Mouse (Mus musculus) CH12.LX (cell line): Measurements from ENCODE around the gene Pias1. TPM values are rescaled to one million over a fixed set of nuclear protein-coding genes. Genes with fewer than 3 reads are reported as not detected.

Source experiments
- DNase-seq: peaks from one replicate; pipeline ENCODE4 v3.0.0-alpha.2; 2013; ENCODE audit errors: extremely low read depth
- H3K27ac ChIP-seq: 2 replicates; pipeline ENCODE4 v1.5.1; 2012; ENCODE audit warnings: low read depth, mild to moderate bottlenecking, control low read depth, moderate library complexity; ENCODE audit not compliant: insufficient read depth
- H3K27me3 ChIP-seq: replicated peaks from 2 replicates; pipeline ENCODE3; 2012; ENCODE audit warnings: inconsistent platforms
- H3K36me3 ChIP-seq, 2 experiments: replicated peaks in 1 of 2; 2 replicates each; pipeline versions ENCODE3 to v1.6.1; 2012; ENCODE audit warnings: inconsistent platforms in 1 of 2, low read length in 1 of 2, mild to moderate bottlenecking in 1 of 2, mixed read lengths in 1 of 2, moderate library complexity in 1 of 2; ENCODE audit not compliant: control insufficient read depth in 1 of 2, insufficient read depth in 1 of 2
- H3K4me1 ChIP-seq, 2 experiments: 2 replicates each; pipeline ENCODE4 v1.6.1; 2012; ENCODE audit warnings: inconsistent platforms in 1 of 2, moderate library complexity in 1 of 2; ENCODE audit not compliant: insufficient read depth in 2 of 2, control insufficient read depth in 1 of 2
- H3K4me2 ChIP-seq: 2 replicates; pipeline ENCODE4 v1.6.1; 2012; ENCODE audit warnings: low read depth, mild to moderate bottlenecking, control low read depth; ENCODE audit not compliant: poor library complexity, insufficient read depth, severe bottlenecking
- H3K4me3 ChIP-seq, 3 experiments: fragments of 150-350 bp in 1 of 3; sonication (generic) in 1 of 3; replicated peaks in 1 of 3; 2 replicates each; pipeline versions ENCODE3 to v1.5.1; 2011 to 2012; ENCODE audit warnings: low read depth in 2 of 3, low read length in 2 of 3, mild to moderate bottlenecking in 2 of 3, moderate library complexity in 2 of 3, control low read depth in 1 of 3, improper control_type of control experiment in 1 of 3, inconsistent platforms in 1 of 3, mixed read lengths in 1 of 3; ENCODE audit not compliant: poor library complexity in 1 of 3
- H3K79me2 ChIP-seq: replicated peaks from 2 replicates; pipeline ENCODE4 v1.6.1; 2012; ENCODE audit warnings: mild to moderate bottlenecking, moderate library complexity; ENCODE audit not compliant: control insufficient read depth, poor library complexity, insufficient read depth, severe bottlenecking; ENCODE audit errors: extremely low read depth
- H3K9ac ChIP-seq: 2 replicates; pipeline ENCODE4 v1.6.1; 2012; ENCODE audit warnings: low read depth, mild to moderate bottlenecking, control low read depth, moderate library complexity; ENCODE audit not compliant: insufficient read depth
- H3K9me3 ChIP-seq: replicated peaks from 2 replicates; pipeline ENCODE3; 2012; ENCODE audit warnings: low read length, inconsistent platforms, mixed read lengths
- BHLHE40 ChIP-seq: IDR thresholded peaks from 2 replicates; pipeline ENCODE4 v1.6.1; 2011; ENCODE audit warnings: mild to moderate bottlenecking, low read depth, low read length, improper control_type of control experiment
- CHD1 ChIP-seq: IDR thresholded peaks from 2 replicates; pipeline ENCODE4 v1.6.1; 2012; ENCODE audit warnings: low read depth, low read length, improper control_type of control experiment, inconsistent platforms
- CHD2 ChIP-seq: IDR thresholded peaks from 2 replicates; pipeline ENCODE4 v1.6.1; 2011; ENCODE audit warnings: low read length, improper control_type of control experiment
- CTCF ChIP-seq, 2 experiments: IDR thresholded peaks in 1 of 2; conservative IDR thresholded peaks in 1 of 2; 2 replicates each; pipeline ENCODE4 v1.5.1; 2011 to 2012; ENCODE audit warnings: low read depth in 2 of 2, low read length in 2 of 2, improper control_type of control experiment in 1 of 2, inconsistent platforms in 1 of 2, mild to moderate bottlenecking in 1 of 2, moderate library complexity in 1 of 2
- E2F4 ChIP-seq: IDR thresholded peaks from 2 replicates; pipeline ENCODE4 v1.6.1; 2011; ENCODE audit warnings: low read depth, low read length, improper control_type of control experiment; ENCODE audit not compliant: insufficient replicate concordance
- ELF1 ChIP-seq: IDR thresholded peaks from 2 replicates; pipeline ENCODE4 v1.6.1; 2014; ENCODE audit warnings: low read depth, mild to moderate bottlenecking, inconsistent platforms, low read length, improper control_type of control experiment
- EP300 ChIP-seq: IDR thresholded peaks from 2 replicates; pipeline ENCODE4 v1.6.1; 2011; ENCODE audit warnings: low read length, improper control_type of control experiment
- ETS1 ChIP-seq: conservative IDR thresholded peaks from 2 replicates; pipeline ENCODE4 v1.6.1; 2012; ENCODE audit warnings: low read depth, mild to moderate bottlenecking, inconsistent platforms, low read length, improper control_type of control experiment, moderate library complexity
- GABPA ChIP-seq: IDR thresholded peaks from 2 replicates; pipeline ENCODE4 v1.6.1; 2012; ENCODE audit warnings: low read depth, low read length, improper control_type of control experiment, inconsistent platforms; ENCODE audit not compliant: insufficient replicate concordance
- HCFC1 ChIP-seq: IDR thresholded peaks from 2 replicates; pipeline ENCODE4 v1.6.1; 2012; ENCODE audit warnings: low read depth, mild to moderate bottlenecking, inconsistent platforms, low read length, improper control_type of control experiment
- IRF4 ChIP-seq: IDR thresholded peaks from 2 replicates; pipeline ENCODE4 v1.6.1; 2014; ENCODE audit warnings: low read depth, mild to moderate bottlenecking, inconsistent platforms, low read length, improper control_type of control experiment
- JUN ChIP-seq: IDR thresholded peaks from 2 replicates; pipeline ENCODE4 v1.6.1; 2011; ENCODE audit warnings: low read depth, mild to moderate bottlenecking, low read length, improper control_type of control experiment, moderate library complexity; ENCODE audit not compliant: insufficient read depth
- JUND ChIP-seq: conservative IDR thresholded peaks from 2 replicates; pipeline ENCODE4 v1.6.1; 2011; ENCODE audit warnings: low read depth, low read length, improper control_type of control experiment
- KAT2A ChIP-seq: IDR thresholded peaks from 2 replicates; pipeline ENCODE4 v1.6.1; 2012; ENCODE audit warnings: low read length, improper control_type of control experiment, inconsistent platforms; ENCODE audit not compliant: insufficient replicate concordance
- MAFK ChIP-seq: IDR thresholded peaks from 2 replicates; pipeline ENCODE4 v1.6.1; 2011; ENCODE audit warnings: low read length, improper control_type of control experiment; ENCODE audit not compliant: insufficient replicate concordance
- MAX ChIP-seq: IDR thresholded peaks from 2 replicates; pipeline ENCODE4 v1.6.1; 2011; ENCODE audit warnings: low read length, improper control_type of control experiment
- MAZ ChIP-seq: IDR thresholded peaks from 2 replicates; pipeline ENCODE4 v1.6.1; 2012; ENCODE audit warnings: low read depth, mild to moderate bottlenecking, inconsistent platforms, low read length, improper control_type of control experiment, moderate library complexity
- MEF2A ChIP-seq: IDR thresholded peaks from 2 replicates; pipeline ENCODE4 v1.6.1; 2014; ENCODE audit warnings: low read depth, mild to moderate bottlenecking, inconsistent platforms, low read length, improper control_type of control experiment, borderline replicate concordance
- MXI1 ChIP-seq: IDR thresholded peaks from 2 replicates; pipeline ENCODE4 v1.6.1; 2011; ENCODE audit warnings: mild to moderate bottlenecking, low read depth, low read length, improper control_type of control experiment
- MYC ChIP-seq: IDR thresholded peaks from 2 replicates; pipeline ENCODE4 v1.6.1; 2011; ENCODE audit warnings: low read depth, mild to moderate bottlenecking, improper control_type of control experiment, low read length
- NELFE ChIP-seq: IDR thresholded peaks from 2 replicates; pipeline ENCODE4 v1.6.1; 2011; ENCODE audit warnings: low read depth, low read length, improper control_type of control experiment
- NRF1 ChIP-seq: IDR thresholded peaks from 2 replicates; pipeline ENCODE4 v1.6.1; 2014; ENCODE audit warnings: low read depth, mild to moderate bottlenecking, inconsistent platforms, low read length, improper control_type of control experiment, moderate library complexity
- PAX5 ChIP-seq: IDR thresholded peaks from 2 replicates; pipeline ENCODE4 v1.6.1; 2012; ENCODE audit warnings: low read length, inconsistent platforms, mixed read lengths
- POLR2A ChIP-seq: IDR thresholded peaks from 2 replicates; pipeline ENCODE4 v1.6.1; 2011; ENCODE audit warnings: low read depth, mild to moderate bottlenecking, improper control_type of control experiment, low read length
- POLR2AphosphoS2 ChIP-seq: IDR thresholded peaks from 2 replicates; pipeline ENCODE4 v1.6.1; 2011; ENCODE audit warnings: low read depth, low read length, improper control_type of control experiment
- RAD21 ChIP-seq: IDR thresholded peaks from 2 replicates; pipeline ENCODE4 v1.6.1; 2011; ENCODE audit warnings: low read depth, mild to moderate bottlenecking, low read length, improper control_type of control experiment, moderate library complexity
- RCOR1 ChIP-seq: conservative IDR thresholded peaks from 2 replicates; pipeline ENCODE4 v1.6.1; 2012; ENCODE audit warnings: low read depth, mild to moderate bottlenecking, inconsistent platforms, low read length, improper control_type of control experiment
- SIN3A ChIP-seq: IDR thresholded peaks from 2 replicates; pipeline ENCODE4 v1.6.1; 2012; ENCODE audit warnings: low read length, improper control_type of control experiment, inconsistent platforms
- SMC3 ChIP-seq: IDR thresholded peaks from 2 replicates; pipeline ENCODE4 v1.6.1; 2011; ENCODE audit warnings: low read depth, low read length, improper control_type of control experiment
- TBP ChIP-seq: conservative IDR thresholded peaks from 2 replicates; pipeline ENCODE4 v1.6.1; 2011; ENCODE audit warnings: low read depth, low read length, improper control_type of control experiment
- TCF12 ChIP-seq: IDR thresholded peaks from 2 replicates; pipeline ENCODE4 v1.6.1; 2014; ENCODE audit warnings: low read depth, mild to moderate bottlenecking, inconsistent platforms, low read length, improper control_type of control experiment
- UBTF ChIP-seq: IDR thresholded peaks from 2 replicates; pipeline ENCODE4 v1.6.1; 2012; ENCODE audit warnings: low read depth, mild to moderate bottlenecking, inconsistent platforms, low read length, improper control_type of control experiment, moderate library complexity
- USF1 ChIP-seq: IDR thresholded peaks from 2 replicates; pipeline ENCODE4 v1.6.1; 2014; ENCODE audit warnings: low read depth, mild to moderate bottlenecking, inconsistent platforms, low read length, improper control_type of control experiment
- USF2 ChIP-seq: conservative IDR thresholded peaks from 2 replicates; pipeline ENCODE4 v1.6.1; 2011; ENCODE audit warnings: low read depth, low read length, improper control_type of control experiment
- ZC3H11A ChIP-seq: IDR thresholded peaks from 2 replicates; pipeline ENCODE4 v1.6.1; 2012; ENCODE audit warnings: low read depth, mild to moderate bottlenecking, inconsistent platforms, low read length, improper control_type of control experiment
- ZKSCAN1 ChIP-seq: IDR thresholded peaks from 2 replicates; pipeline ENCODE4 v1.6.1; 2012; ENCODE audit warnings: low read depth, inconsistent platforms, low read length, improper control_type of control experiment, borderline replicate concordance
- ZMIZ1 ChIP-seq: IDR thresholded peaks from 2 replicates; pipeline ENCODE4 v1.6.1; 2012; ENCODE audit warnings: low read depth, mild to moderate bottlenecking, inconsistent platforms, low read length, improper control_type of control experiment
- ZNF384 ChIP-seq: IDR thresholded peaks from 2 replicates; pipeline ENCODE4 v1.6.1; 2012; ENCODE audit warnings: low read depth, low read length, improper control_type of control experiment, inconsistent platforms
- dilution Hi-C: fragments of 300-500 bp; cut with MboI; formaldehyde crosslinking; loops from 2 replicates; pipeline ENCODE4 v1.14.3; 2020; ENCODE audit warnings: low sequenced_read_pairs; ENCODE audit not compliant: extremely low pct_unique_long_range_greater_than_20kb, extremely low pct_ligation_motif_present
- in situ Hi-C: fragments of 300-500 bp; cut with MboI; formaldehyde crosslinking; loops from 3 replicates; pipeline ENCODE4 v1.14.3; 2019; ENCODE audit warnings: low sequenced_read_pairs, low pct_ligation_motif_present, low pct_unique_long_range_greater_than_20kb, mixed read lengths
- polyA plus RNA-seq: library from polyadenylated mRNA; unstranded; fragments of >175 nt; gene quantifications from 2 replicates; pipeline ENCODE4 v1.2.1, GENCODE M21; 2012; ENCODE audit warnings: low read depth; ENCODE audit not compliant: insufficient read length
- total RNA-seq, 2 experiments: library from RNA; depleted of rRNA; stranded (reverse); fragments of 300-350 nt in 1 of 2; fragments of >200 nt in 1 of 2; gene quantifications; 2 replicates each; pipeline ENCODE4 v1.2.3; 2012 to 2014

Gene Pias1
- total and polyA plus RNA-seq, 3 experiments, result 8.0 to 22.7 (median 11.9) TPM

- H3K4me3 ChIP-seq, result peak overlapping the region; percentile 11 to 54 (median 18)
- H3K4me1 ChIP-seq, result peaks cover 18 to 70% of the 10 kb centered on the region in 2 experiments; a peak in 3 of 4 replicates
- H3K27me3 ChIP-seq, result no peaks in the 10 kb centered on the region
- TF ChIP-seq IRF4 (peak; percentile 77), ZNF384 (peak; percentile 32; the same call in 1 of the 2 replicates), JUND (no peak), NELFE (no peak), RAD21 (peak; percentile 66), MXI1 (peak; percentile 90), MAZ (0 out of 2 replicates have a peak, but pooled peaks have one; percentile 38), UBTF (no peak), MEF2A (peak; percentile 67), CTCF (conservative IDR thresholded peaks at IDR 0.05 in 1 of 2, IDR thresholded peaks at IDR 0.05 in 1 of 2; ENCODE audit: low read depth in 2 of 2, low read length in 2 of 2) (peak in 1 of 2 experiments; percentile 72; a peak in 2 of 4 replicates), POLR2A (no peak), HCFC1 (peak; percentile 26), ZMIZ1 (0 out of 2 replicates have a peak, but pooled peaks have one; percentile 29), CHD2 (no peak), GABPA (no peak), PAX5 (no peak), MAX (peak; percentile 75), SMC3 (peak; percentile 74), ETS1 (peak; percentile 75; the same call in 1 of the 2 replicates), NRF1 (peak; percentile 24; the same call in 1 of the 2 replicates), BHLHE40 (peak; percentile 89), ZKSCAN1 (no peak), E2F4 (peak; percentile 56; the same call in 1 of the 2 replicates), USF2 (no peak), KAT2A (no peak), TBP (no peak), ZC3H11A (no peak), MYC (peak; percentile 81), POLR2AphosphoS2 (no peak), CHD1 (no peak; the same call in none of the 2 replicates), USF1 (no peak), TCF12 (peak; percentile 47; the same call in 1 of the 2 replicates), EP300 (peak; percentile 39; the same call in 1 of the 2 replicates), JUN (no peak), ELF1 (no peak), SIN3A (peak; percentile 87), RCOR1 (peak; percentile 36; the same call in 1 of the 2 replicates), MAFK (no peak)
- H3K9ac ChIP-seq, result peak overlapping the region; percentile 61
- H3K27ac ChIP-seq, result peak overlapping the region; percentile 66
- dilution Hi-C loops, result no loop called here
- H3K4me2 ChIP-seq, result peak overlapping the region; percentile 99
- peaks cover 0 to 3% of the 10 kb centered on the region in 2 experiments for H3K36me3 ChIP-seq
- no peaks in the 10 kb centered on the region for H3K9me3 ChIP-seq
- peaks cover 66% of the 10 kb centered on the region for H3K79me2 ChIP-seq
- DNase-seq, result peak; percentile 81
- in situ Hi-C loops, result loop anchor here (10.0 kb wide), 1 partner anchor 143 kb away; no protein-coding TSS in a partner anchor
Measured at GRCm38 (mm10) chr9:62972073-62972745, 15.5 kb downstream of the Pias1 start.
